Mouse (Mus musculus) kidney, adult 2 months (tissue): ENCODE measurements around the gene Insm2.

Experiments used
- CTCF ChIP-seq: fragments of 200-500 bp; conservative IDR thresholded peaks from 2 replicates; pipeline ENCODE4 v1.5.1; 2011; ENCODE audit warnings: low read depth, mild to moderate bottlenecking, control low read depth, low read length, moderate library complexity, mixed read lengths; ENCODE audit not compliant: insufficient read depth, insufficient read length
- POLR2A ChIP-seq: fragments of 200-500 bp; IDR thresholded peaks from one replicate; pipeline ENCODE4 v1.6.1; 2011; ENCODE audit warnings: low read depth, low read length, control low read depth

DNA sequence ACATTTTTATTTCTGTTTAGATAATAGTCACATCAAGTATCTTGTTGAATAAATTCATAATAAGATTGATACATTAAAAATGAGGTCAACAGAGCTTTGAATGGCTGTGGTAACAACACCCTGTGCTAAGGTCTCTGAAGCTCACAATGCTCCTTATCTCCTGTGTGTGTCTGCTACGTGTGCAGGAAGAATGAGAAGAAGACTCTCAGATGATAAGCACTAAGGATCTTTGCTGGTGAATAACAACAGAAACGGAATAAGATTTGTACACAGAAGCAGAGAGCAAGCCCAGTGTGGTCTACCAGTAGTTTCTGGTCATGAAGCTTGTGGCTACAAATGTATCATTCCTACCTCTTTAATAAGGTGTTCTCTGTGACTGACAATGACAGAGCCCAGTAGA lies 11.6 kb downstream of the Insm2 start:
- TF ChIP-seq POLR2A (no peak), CTCF (no peak)
